Mouse (Mus musculus): ENCODE measurements at regions not wholly inside any gene's neighbourhood (a gene's known extent, or its start where the extent isn't known, plus 50 kb on each side); places are given as distances from the start of the nearest gene placed in this dataset.
"Not testable (repeated sequence)": the region's sequence is repeated elsewhere in the genome, so short reads cannot be mapped to it uniquely, and the experiment has no call there.

DNA sequence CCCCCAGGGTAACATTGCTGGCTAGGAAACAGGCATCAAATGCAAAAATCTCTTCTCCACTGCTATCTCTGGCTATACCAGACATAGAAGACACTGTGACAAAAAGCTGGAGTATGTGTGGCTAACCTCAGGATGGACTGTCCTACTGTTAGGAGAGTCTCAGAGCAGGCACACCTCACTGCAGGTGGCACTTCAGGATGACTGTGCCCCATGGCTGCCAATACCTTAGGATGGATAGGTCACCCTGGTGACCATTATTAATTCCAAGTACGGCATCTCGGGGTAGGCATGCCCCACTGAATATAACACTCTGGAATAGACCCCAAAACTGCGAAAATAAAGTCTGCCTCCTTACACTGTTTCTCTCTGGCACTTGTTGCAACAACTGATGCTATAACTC is 68.3 kb upstream of the Gm21119 start:
- not testable (repeated sequence) for DNase-seq (ENCODE audit: low spot score); H3K9me3 ChIP-seq (ENCODE audit: control insufficient read depth, low read length); H3K4me1 ChIP-seq (ENCODE audit: control insufficient read depth, insufficient read depth, low read length); H3K9ac ChIP-seq (ENCODE audit: low read depth, low read length); H3K27me3 ChIP-seq (replicated peaks; ENCODE audit: control insufficient read depth, insufficient read depth, low read length); H3K4me3 ChIP-seq (ENCODE audit: low read depth, low read length); ATAC-seq (ENCODE audit: low read depth); H3K27ac ChIP-seq (replicated peaks; ENCODE audit: low read depth, low read length); H3K36me3 ChIP-seq (ENCODE audit: control insufficient read depth, insufficient read depth, low read length); H3K4me2 ChIP-seq (ENCODE audit: low read depth, low read length)
- no CpG with 5 or more reads among the region's 3 CpGs for WGBS

GRCm38 (mm10) chr8:20550054-20550778 is 64.5 kb upstream of the Gm21119 start:
- H3K4me2 ChIP-seq (ENCODE audit: low read depth, low read length): peak overlapping the region; percentile 46
- peak; percentile 100 for ATAC-seq (ENCODE audit: low read depth)
- WGBS: 6% methylated on average over 52 of the region's 64 CpGs

GRCm38 (mm10) chr8:20556501-20557181 is 58.1 kb upstream of the Gm21119 start:
- H3K4me2 ChIP-seq (ENCODE audit: low read depth, low read length); H3K27ac ChIP-seq (replicated peaks; ENCODE audit: low read depth, low read length); DNase-seq (ENCODE audit: low spot score); H3K4me3 ChIP-seq (ENCODE audit: low read depth, low read length); H3K9me3 ChIP-seq (ENCODE audit: control insufficient read depth, low read length); H3K27me3 ChIP-seq (replicated peaks; ENCODE audit: control insufficient read depth, insufficient read depth, low read length); H3K36me3 ChIP-seq (ENCODE audit: control insufficient read depth, insufficient read depth, low read length); H3K9ac ChIP-seq (ENCODE audit: low read depth, low read length); H3K4me1 ChIP-seq (ENCODE audit: control insufficient read depth, insufficient read depth, low read length): not testable (repeated sequence)
- peak; percentile 19 for ATAC-seq (ENCODE audit: low read depth)
- no CpG with 5 or more reads among the region's 6 CpGs for WGBS

More at GRCm38 (mm10) chr8:20550054-20550778, 64.5 kb upstream of the Gm21119 start:
- H3K36me3 ChIP-seq (ENCODE audit: control insufficient read depth, insufficient read depth, low read length); H3K27me3 ChIP-seq (replicated peaks; ENCODE audit: control insufficient read depth, insufficient read depth, low read length); H3K9me3 ChIP-seq (ENCODE audit: control insufficient read depth, low read length); H3K4me1 ChIP-seq (ENCODE audit: control insufficient read depth, insufficient read depth, low read length): not testable (repeated sequence)
- H3K4me3 ChIP-seq (ENCODE audit: low read depth, low read length): peak overlapping the region; percentile 56
- peak overlapping the region; percentile 91 for H3K9ac ChIP-seq (ENCODE audit: low read depth, low read length)
- peak overlapping the region; percentile 81 for H3K27ac ChIP-seq (replicated peaks; ENCODE audit: low read depth, low read length)
- DNase-seq (ENCODE audit: low spot score): peak; percentile 31

DNA sequence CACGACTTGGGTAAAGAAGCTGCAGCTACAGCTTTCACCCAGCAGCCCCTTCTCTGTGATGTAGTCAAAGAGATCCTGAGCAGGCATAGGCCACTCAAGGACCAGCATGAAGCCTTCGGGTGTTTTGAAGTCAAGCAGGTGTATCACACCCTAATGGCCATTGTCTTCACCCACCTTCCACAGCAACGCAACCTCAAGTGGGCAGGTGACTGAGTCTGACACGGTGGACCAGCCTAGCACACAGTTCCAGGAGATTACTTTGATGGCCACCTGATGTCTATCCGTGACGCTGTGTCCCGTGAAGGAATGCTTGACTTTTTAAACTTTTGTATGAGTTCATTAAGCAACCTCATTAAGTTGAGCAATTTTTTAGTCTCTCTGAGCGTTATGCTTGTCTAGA is 57.5 kb upstream of the Gm21119 start:
- H3K27ac ChIP-seq (replicated peaks; ENCODE audit: low read depth, low read length); H3K9ac ChIP-seq (ENCODE audit: low read depth, low read length); DNase-seq (ENCODE audit: low spot score); H3K9me3 ChIP-seq (ENCODE audit: control insufficient read depth, low read length); H3K36me3 ChIP-seq (ENCODE audit: control insufficient read depth, insufficient read depth, low read length); H3K27me3 ChIP-seq (replicated peaks; ENCODE audit: control insufficient read depth, insufficient read depth, low read length); H3K4me1 ChIP-seq (ENCODE audit: control insufficient read depth, insufficient read depth, low read length): not testable (repeated sequence)
- Histone ChIP-seq H3K4me3 (ENCODE audit: low read depth, low read length) (peak overlapping the region; percentile 14; the same call in 1 of the 2 replicates), H3K4me2 (ENCODE audit: low read depth, low read length) (peak overlapping the region; percentile 38; the same call in 1 of the 2 replicates)
- WGBS: 88% methylated on average over 7 of the region's 8 CpGs
- peak; percentile 35 for ATAC-seq (ENCODE audit: low read depth)

DNA sequence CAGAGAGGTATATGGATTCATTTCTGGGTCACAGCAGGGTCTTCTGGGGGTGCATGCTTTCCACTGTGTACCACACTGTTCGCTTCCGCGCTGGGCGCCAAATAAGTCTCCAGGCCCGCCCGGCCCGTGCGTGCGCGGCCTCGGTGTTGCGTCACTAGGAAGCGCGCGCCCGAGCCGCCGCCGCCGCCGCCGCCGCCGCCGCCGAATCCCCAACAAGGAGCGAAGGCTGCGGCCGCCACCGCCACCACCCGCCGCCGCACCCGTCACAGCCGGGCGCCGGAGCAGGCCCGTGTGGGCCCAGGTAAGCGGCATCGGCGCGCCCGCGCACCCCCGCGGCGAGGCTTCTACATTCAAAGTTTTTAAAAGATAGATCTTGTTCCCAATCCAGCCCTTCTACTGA is 57.1 kb upstream of the Gm21119 start:
- Histone ChIP-seq H3K4me3 (ENCODE audit: low read depth, low read length) (peak overlapping the region; percentile 23), H3K4me2 (ENCODE audit: low read depth, low read length) (peak overlapping the region; percentile 38; the same call in 1 of the 2 replicates)
- H3K27ac ChIP-seq (replicated peaks; ENCODE audit: low read depth, low read length); H3K9me3 ChIP-seq (ENCODE audit: control insufficient read depth, low read length); H3K9ac ChIP-seq (ENCODE audit: low read depth, low read length); H3K36me3 ChIP-seq (ENCODE audit: control insufficient read depth, insufficient read depth, low read length); DNase-seq (ENCODE audit: low spot score); H3K27me3 ChIP-seq (replicated peaks; ENCODE audit: control insufficient read depth, insufficient read depth, low read length); H3K4me1 ChIP-seq (ENCODE audit: control insufficient read depth, insufficient read depth, low read length): not testable (repeated sequence)
- ATAC-seq (ENCODE audit: low read depth): peak; percentile 98
- WGBS: 49% methylated on average over 38 of the region's 47 CpGs
